Comparison of ENCODE assay signal across 8 mouse cellular contexts in the genomic region with DNA sequence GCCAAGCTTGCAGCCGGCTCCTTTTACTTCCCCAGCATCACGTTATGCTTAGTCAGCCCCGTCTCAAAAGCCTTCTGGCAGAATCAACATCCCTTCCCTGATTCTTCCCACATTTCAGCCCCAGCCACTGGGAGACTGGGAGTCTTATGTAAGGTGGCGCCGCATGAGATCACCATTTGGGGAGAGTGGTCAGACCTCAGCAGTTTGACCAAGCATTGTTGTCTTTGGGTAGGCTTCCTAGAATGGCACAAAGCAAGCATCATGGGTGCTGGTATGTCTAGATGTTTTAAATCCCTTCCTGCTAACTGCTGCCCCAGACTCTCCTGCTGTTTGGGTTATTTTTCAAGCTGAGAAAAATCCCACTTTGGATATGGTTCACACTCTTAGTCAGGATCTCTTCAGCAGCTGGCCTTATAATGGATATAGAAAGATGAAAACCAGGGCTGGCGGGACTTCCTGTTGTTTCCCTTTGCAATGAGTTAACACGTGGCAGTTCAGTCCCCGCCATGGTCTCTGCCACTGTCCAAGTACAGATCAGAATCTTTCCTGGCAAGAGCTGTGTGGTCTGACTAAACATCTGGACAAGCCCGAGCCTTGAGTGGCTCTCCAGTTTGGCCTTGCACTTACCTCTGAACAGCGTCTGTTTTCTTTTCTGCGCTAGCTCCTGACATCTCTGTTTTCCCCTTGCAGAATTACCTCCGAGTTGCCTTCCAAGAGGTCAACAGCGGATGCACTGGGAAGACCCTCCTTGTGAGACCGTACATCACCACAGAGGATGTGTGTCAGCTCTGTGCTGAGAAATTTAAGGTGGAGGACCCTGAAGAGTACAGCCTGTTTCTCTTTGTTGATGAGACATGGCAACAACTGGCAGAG. TPM values are rescaled to one million over a fixed set of nuclear protein-coding genes. Genes with fewer than 3 reads are reported as not detected.
A peak's percentile ranks its signal among the peaks of the same experiment; 100 is the strongest.
DNase-seq lines count a peak whose midpoint lies in the region; ATAC-seq lines count a peak whose summit lies in the region.

No protein-coding gene starts in this region.

- no peak for ATAC-seq in hindbrain, embryonic 13.5 days (ENCODE audit: low FRiP score)
- ATAC-seq in neural tube, embryonic 15.5 days (ENCODE audit: low FRiP score): 0 out of 2 replicates have a peak, but pooled peaks have one; percentile 16

- H3K4me2 ChIP-seq in hindbrain, embryonic 13.5 days: no peak overlapping the region
- H3K4me2 ChIP-seq in neural tube, embryonic 15.5 days: no peak overlapping the region

- H3K36me3 ChIP-seq in hindbrain, embryonic 10.5 days: peaks cover 11% of the 10 kb centered on the region
- peaks cover 25% of the 10 kb centered on the region for H3K36me3 ChIP-seq in hindbrain, embryonic 13.5 days
- peaks cover 12% of the 10 kb centered on the region for H3K36me3 ChIP-seq in neural tube, embryonic 15.5 days

- H3K4me1 ChIP-seq in hindbrain, embryonic 10.5 days (replicated peaks): peaks cover 33% of the 10 kb centered on the region
- H3K4me1 ChIP-seq in hindbrain, embryonic 13.5 days (replicated peaks): no peaks in the 10 kb centered on the region; the same call in none of the 2 replicates
- H3K4me1 ChIP-seq in neural tube, embryonic 15.5 days: peaks cover 20% of the 10 kb centered on the region

- WGBS in hindbrain, embryonic 10.5 days: 72% methylated on average over 14 of the region's 14 CpGs
- WGBS in hindbrain, embryonic 13.5 days: 80% methylated on average over 14 of the region's 14 CpGs
- WGBS in neural tube, embryonic 15.5 days: 81% methylated on average over 14 of the region's 14 CpGs

- H3K9ac ChIP-seq in hindbrain, embryonic 13.5 days: no peak overlapping the region
- no peak overlapping the region for H3K9ac ChIP-seq in neural tube, embryonic 15.5 days (replicated peaks)

- H3K27ac ChIP-seq in hindbrain, embryonic 10.5 days: peak overlapping the region; percentile 85
- H3K27ac ChIP-seq in hindbrain, embryonic 13.5 days: no peak overlapping the region; the same call in 1 of the 2 replicates
- 0 out of 2 replicates have a peak overlapping the region, but pooled peaks have one; percentile 24 for H3K27ac ChIP-seq in neural tube, embryonic 15.5 days (replicated peaks)

- H3K27me3 ChIP-seq in hindbrain, embryonic 10.5 days (ENCODE audit: insufficient read depth, poor library complexity, severe bottlenecking): no peaks in the 10 kb centered on the region
- H3K27me3 ChIP-seq in hindbrain, embryonic 13.5 days: no peaks in the 10 kb centered on the region
- no peaks in the 10 kb centered on the region for H3K27me3 ChIP-seq in neural tube, embryonic 15.5 days (replicated peaks)

- 0 out of 2 replicates have a peak, but pooled peaks cover 5% of the 10 kb centered on the region for H3K9me3 ChIP-seq in hindbrain, embryonic 10.5 days
- H3K9me3 ChIP-seq in hindbrain, embryonic 13.5 days: no peaks in the 10 kb centered on the region
- H3K9me3 ChIP-seq in neural tube, embryonic 15.5 days (replicated peaks): no peaks in the 10 kb centered on the region

- no peak for DNase-seq in hindbrain, embryonic 10.5 days (ENCODE audit: low spot score)
- DNase-seq in NIH3T3 (ENCODE audit: low read depth): peak; percentile 84
- peak; percentile 99 for DNase-seq in heart, adult 11 months
- peak; percentile 54 for DNase-seq in kidney, adult 9 months
- no peak for DNase-seq in T-cell, adult 2 months (ENCODE audit: low spot score)
- DNase-seq in adipocyte (ENCODE audit: low spot score): no peak

- no peak overlapping the region for H3K4me3 ChIP-seq in hindbrain, embryonic 10.5 days
- no peak overlapping the region for H3K4me3 ChIP-seq in hindbrain, embryonic 13.5 days
- no peak overlapping the region for H3K4me3 ChIP-seq in neural tube, embryonic 15.5 days (replicated peaks)

RNA-seq across cellular contexts. Expression of gene Naa20, which starts 16.8 kb away (rescaled TPM):
- 136 and 149 TPM in 2 replicates for polyA plus RNA-seq in hindbrain, embryonic 10.5 days (2016; fragmentation: Nextera tagmentation; extraction: Ambion mirVana)
- 118 and 121 TPM in 2 replicates for polyA plus RNA-seq in hindbrain, embryonic 13.5 days (2015; fragmentation: Nextera tagmentation; extraction: Ambion mirVana)
- 130 and 140 TPM in 2 replicates for polyA plus RNA-seq in neural tube, embryonic 15.5 days (2015; fragmentation: Nextera tagmentation; extraction: Ambion mirVana)

RNA-seq across cellular contexts. Expression of gene Cfap61, which starts 49.4 kb away (rescaled TPM):
- polyA plus RNA-seq in hindbrain, embryonic 10.5 days (2016; fragmentation: Nextera tagmentation; extraction: Ambion mirVana): 2.2 and 5.0 TPM in 2 replicates
- 2.1 and 3.8 TPM in 2 replicates for polyA plus RNA-seq in hindbrain, embryonic 13.5 days (2015; fragmentation: Nextera tagmentation; extraction: Ambion mirVana)
- 2.7 and 3.4 TPM in 2 replicates for polyA plus RNA-seq in neural tube, embryonic 15.5 days (2015; fragmentation: Nextera tagmentation; extraction: Ambion mirVana)

RNA-seq across cellular contexts. Expression of gene Crnkl1, which starts 49.7 kb away (rescaled TPM):
- 26.7 and 33.6 TPM in 2 replicates for polyA plus RNA-seq in hindbrain, embryonic 10.5 days (2016; fragmentation: Nextera tagmentation; extraction: Ambion mirVana)
- 30.2 and 30.5 TPM in 2 replicates for polyA plus RNA-seq in hindbrain, embryonic 13.5 days (2015; fragmentation: Nextera tagmentation; extraction: Ambion mirVana)
- polyA plus RNA-seq in neural tube, embryonic 15.5 days (2015; fragmentation: Nextera tagmentation; extraction: Ambion mirVana): 18.8 and 22.7 TPM in 2 replicates

Comparison
In these comparisons a context has a peak if more than half of its experiments do, and no peak if none do; other contexts are left out.
1. DNase-seq: peak in NIH3T3 (single experiment), heart, adult 11 months (single experiment) and kidney, adult 9 months (single experiment); none in hindbrain, embryonic 10.5 days (single experiment), T-cell, adult 2 months (single experiment) and adipocyte (single experiment).